Mouse (Mus musculus) kidney, adult 10 weeks (tissue): ENCODE data around the gene Fbxo3. TPM values are rescaled to one million over a fixed set of nuclear protein-coding genes. Genes with fewer than 3 reads are reported as not detected.

Experiments
- polyA plus RNA-seq: library from polyadenylated mRNA; stranded (reverse); fragments of 350-450 nt; fragmentation: Illumina TruSeq; extraction: RNeasy Lipid Tissue Mini Kit (QIAGEN cat#74804); gene quantifications from one replicate; pipeline ENCODE4 v1.2.3, GENCODE M21; 2014; ENCODE audit warnings: low read depth, low replicate concordance

Gene Fbxo3
- 99.8 TPM for polyA plus RNA-seq

DNA sequence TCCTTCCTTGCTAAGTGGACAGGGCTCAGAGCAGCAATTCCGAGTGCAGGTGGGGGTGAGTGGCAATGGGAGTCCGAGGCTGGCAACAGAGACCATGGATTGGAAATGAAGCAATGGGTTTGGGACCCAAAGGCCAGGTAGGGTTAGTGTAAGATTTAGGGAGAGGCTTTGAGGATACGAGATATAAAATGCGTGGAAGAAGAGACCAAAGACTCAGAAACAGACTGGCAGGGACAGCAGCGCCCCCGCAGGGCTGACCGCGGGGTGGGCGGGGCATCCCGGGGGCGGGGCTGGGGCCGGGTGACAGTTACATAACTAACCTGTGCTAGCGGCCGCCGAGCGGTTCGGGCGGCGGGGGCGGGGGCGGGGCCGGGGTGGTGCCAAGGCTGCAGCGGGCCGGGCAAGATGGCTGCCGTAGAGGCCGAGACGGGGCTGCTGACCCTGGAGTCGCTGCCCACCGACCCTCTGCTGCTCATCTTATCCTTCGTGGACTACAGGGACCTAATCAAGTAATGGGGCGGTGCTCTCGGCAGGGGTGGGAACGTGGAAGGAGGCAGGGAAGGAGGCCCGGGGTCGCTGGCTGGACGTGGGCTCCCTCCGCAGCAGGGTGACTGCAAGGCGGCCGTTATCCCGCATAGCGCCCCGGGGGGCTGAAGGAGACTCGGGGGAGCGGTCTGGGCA, at the start of gene Fbxo3:
Gene Fbxo3 (plus strand): TSS at position 264 of the 681 bp plus-strand sequence.

DNA sequence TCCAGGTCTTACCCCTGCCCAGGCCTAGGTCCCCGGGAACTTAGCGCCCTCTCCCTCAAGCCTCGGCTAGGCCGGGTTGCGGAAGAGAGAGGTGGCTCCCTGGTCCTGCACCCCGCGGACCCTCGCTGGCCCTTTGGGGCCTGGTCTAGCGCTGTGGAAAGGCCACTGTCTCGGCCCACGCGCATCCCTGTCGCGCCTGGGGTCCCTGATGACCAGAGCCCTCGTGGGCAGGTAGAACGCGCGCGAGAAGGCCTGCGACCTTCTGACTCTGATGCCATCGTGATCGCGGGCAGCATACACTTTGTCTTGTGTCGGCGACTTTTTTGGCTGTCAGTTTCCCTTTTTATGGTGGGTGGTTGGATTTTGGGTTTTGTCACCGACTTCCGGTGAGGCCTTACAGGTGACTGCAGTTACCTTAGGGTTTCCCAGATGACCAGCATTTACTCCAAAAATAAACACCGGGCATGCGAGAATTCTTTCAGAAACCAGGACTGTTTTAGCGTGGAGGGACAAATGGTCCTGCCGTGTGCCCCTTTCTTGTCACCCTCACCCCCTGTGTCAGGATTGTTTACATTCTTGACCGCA, 710 bp downstream of the Fbxo3 start, which contains the start of gene 4931422A03Rik:
Gene 4931422A03Rik (minus strand): TSS at position 223 of the 585 bp plus-strand sequence.

DNA sequence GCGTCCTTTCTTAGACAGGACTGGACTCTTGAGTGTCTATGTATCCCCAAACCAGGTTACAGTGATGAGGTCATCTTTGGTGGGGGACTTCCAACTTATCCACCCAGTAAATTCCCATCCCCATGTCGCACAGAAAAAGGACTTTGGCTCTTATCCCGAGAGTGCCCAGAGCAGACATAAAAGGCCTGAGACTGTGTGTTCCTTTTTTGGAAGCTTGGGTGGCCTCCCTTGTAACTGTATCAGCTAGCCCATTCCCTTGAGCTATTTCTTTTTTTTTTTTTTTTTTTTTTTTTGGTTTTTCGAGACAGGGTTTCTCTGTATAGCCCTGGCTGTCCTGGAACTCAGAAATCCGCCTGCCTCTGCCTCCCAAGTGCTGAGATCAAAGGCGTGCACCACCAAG, 38.0 kb downstream of the Fbxo3 start, which contains the start of gene Gm10912:
Gene Gm10912 (plus strand): TSS at position 301 of the 400 bp plus-strand sequence.

DNA sequence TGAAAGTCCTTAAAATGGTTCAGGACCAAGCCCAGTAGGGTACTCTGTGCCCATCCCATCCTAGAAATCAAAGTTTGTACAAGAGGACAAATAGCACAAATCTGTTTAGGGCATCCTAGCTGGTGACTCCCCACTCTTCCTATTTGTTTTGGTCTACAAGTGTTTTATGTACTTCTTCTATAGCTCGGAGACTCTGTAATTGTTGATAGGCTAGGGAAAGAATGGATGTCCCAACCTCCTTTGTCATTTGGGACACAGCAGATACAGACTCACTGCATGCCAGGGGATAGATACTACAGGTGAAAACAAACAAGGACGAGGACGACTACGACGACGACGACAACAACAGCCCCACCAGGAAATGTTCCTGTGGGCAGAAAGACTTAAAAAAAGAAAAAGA, 40.9 kb downstream of the Fbxo3 start, which contains the start of gene Gm10799:
Gene Gm10799 (minus strand): TSS at position 101 of the 400 bp plus-strand sequence.

DNA sequence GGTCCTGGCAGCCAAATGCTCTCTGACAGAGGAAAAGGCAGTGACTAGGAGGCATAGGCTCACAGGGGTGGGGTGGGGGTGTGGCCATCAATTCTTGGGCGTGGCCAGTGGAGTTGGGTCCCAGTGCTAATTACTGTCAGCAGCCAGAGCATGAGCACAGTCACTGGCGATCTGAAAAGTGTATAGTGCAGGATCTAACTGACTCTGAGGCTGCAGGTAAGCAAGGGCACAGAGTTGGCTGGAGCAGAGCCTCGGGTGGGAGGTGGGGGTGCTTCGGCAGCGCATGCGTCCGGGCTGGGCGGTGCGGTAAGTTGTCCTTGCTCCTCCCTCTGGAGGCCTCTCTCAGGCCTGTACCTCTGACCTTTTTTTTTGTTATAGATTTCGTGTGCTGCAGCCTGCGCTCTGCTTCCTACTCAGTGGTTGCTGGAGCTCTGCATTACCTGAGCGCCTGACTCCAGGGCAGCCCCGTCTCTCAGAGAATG, 42.2 kb downstream of the Fbxo3 start, which contains the start of gene Cd59b:
Gene Cd59b (plus strand): TSS at position 146 of the 482 bp plus-strand sequence.

DNA sequence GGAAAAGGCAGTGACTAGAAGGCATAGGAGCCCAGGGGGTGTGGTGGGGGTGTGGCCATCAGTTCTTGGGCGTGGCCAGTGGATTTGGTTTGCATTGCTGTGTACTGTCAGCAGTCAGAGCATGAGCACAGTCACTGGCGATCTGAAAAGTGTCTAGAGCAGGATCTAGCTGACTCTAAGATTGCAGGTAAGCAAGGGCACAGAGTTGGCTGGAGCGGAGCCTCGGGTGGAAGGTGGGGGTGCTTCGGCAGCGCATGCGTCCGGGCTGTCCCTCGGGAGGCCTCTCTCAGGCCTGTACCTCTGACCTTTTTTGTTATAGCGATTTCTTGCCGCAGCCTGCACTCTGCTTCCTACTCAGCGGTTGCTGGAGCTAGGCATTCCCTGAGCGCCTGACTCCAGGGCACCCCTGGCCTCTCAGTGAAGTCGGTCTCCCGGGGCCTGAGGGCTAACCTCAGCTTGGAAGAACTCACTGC, 68.3 kb downstream of the Fbxo3 start, which contains the start of gene Cd59a:
Gene Cd59a (plus strand): TSS at position 61 of the 473 bp plus-strand sequence.

Other genes starting within 250 kb of the Fbxo3 start
- 477 TPM for gene Caprin1, start 230.1 kb upstream of the Fbxo3 start, polyA plus RNA-seq
- 26.7 TPM for gene Lmo2, start 69.7 kb upstream of the Fbxo3 start, polyA plus RNA-seq
- not detected for gene 4931422A03Rik, start 640 bp downstream of the Fbxo3 start, polyA plus RNA-seq
- gene Gm10912, start 38.1 kb downstream of the Fbxo3 start, polyA plus RNA-seq: not detected
- not detected for gene Gm10799, start 40.8 kb downstream of the Fbxo3 start, polyA plus RNA-seq
- gene Cd59b, start 42.1 kb downstream of the Fbxo3 start, polyA plus RNA-seq: 18.0 TPM
- 153 TPM for gene Cd59a, start 68.1 kb downstream of the Fbxo3 start, polyA plus RNA-seq
- not detected for gene A930018P22Rik, start 95.0 kb downstream of the Fbxo3 start, polyA plus RNA-seq